Mouse (Mus musculus) G1E (cell line): ENCODE results near the gene Pax5.

Experiments used
- CTCF ChIP-seq: IDR thresholded peaks from 2 replicates; pipeline ENCODE4 v1.5.1; 2012; ENCODE audit warnings: low read depth, low read length, inconsistent platforms, mixed read lengths
- GATA2 ChIP-seq: IDR thresholded peaks from 2 replicates; pipeline ENCODE4 v1.6.1; 2012; ENCODE audit warnings: low read depth, low read length, inconsistent platforms, borderline replicate concordance

DNA sequence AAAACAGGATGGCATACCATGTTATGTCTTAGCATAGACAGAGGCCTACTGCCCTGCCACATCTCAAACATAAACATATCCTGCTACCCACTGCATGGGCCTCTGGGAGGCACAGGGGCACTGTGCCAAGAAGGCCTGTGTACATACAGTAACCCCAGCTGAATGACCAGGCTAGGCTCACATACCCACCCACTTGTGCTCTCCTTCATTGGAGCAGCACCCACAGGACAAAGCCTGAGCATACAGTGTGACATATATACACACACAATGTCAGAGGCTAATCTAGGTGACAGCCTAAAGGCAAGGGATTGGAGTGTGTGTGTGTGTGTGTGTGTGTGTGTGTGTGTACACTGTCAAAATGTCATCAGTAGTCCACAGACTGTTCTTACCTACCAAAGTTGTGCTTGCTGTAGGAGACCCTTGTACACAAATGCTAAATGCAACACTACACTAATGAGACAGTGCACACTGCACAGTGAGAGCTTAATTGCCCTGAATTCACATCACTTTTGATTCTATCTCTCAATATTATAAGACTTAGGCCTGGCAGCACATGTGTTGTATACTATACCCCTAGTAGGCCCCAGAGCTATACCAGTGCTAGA is 1.1 kb downstream of the Pax5 start:
- TF ChIP-seq CTCF (no peak), GATA2 (no peak)
